Mouse (Mus musculus) heart, embryonic 16.5 days (tissue): ENCODE data around the gene Vti1a. TPM values are rescaled to one million over a fixed set of nuclear protein-coding genes. Genes with fewer than 3 reads are reported as not detected.
A peak's percentile ranks its signal among the peaks of the same experiment; 100 is the strongest.

Experiments used
- ATAC-seq: fragments of 200-750 bp; cut with Nextera tagmentation; replicated peaks from 2 replicates; pipeline ENCODE4 v1.8.0; 2017; ENCODE audit warnings: moderate number of reproducible peaks; ENCODE audit not compliant: insufficient read depth, low FRiP score; ENCODE audit errors: extremely low read depth
- H3K27ac ChIP-seq: fragments of 300-500 bp; sonication (generic); 2 replicates; pipeline ENCODE4 v1.5.1; 2014; ENCODE audit warnings: mild to moderate bottlenecking, low read length, control low read depth, moderate library complexity
- H3K27me3 ChIP-seq: fragments of 300-500 bp; sonication (generic); 2 replicates; pipeline ENCODE4 v1.6.1; 2014; ENCODE audit warnings: low read length, mixed read lengths; ENCODE audit not compliant: control insufficient read depth, insufficient read depth
- H3K36me3 ChIP-seq: fragments of 300-500 bp; sonication (generic); 2 replicates; pipeline ENCODE4 v1.6.1; 2014; ENCODE audit not compliant: control insufficient read depth, insufficient read depth
- H3K4me1 ChIP-seq: fragments of 300-500 bp; sonication (generic); 2 replicates; pipeline ENCODE4 v1.6.1; 2014; ENCODE audit warnings: low read length, mixed read lengths; ENCODE audit not compliant: control insufficient read depth, insufficient read depth
- H3K4me2 ChIP-seq: fragments of 300-500 bp; sonication (generic); 2 replicates; pipeline ENCODE4 v1.6.1; 2014; ENCODE audit warnings: low read depth, mild to moderate bottlenecking, control low read depth, low read length
- H3K4me3 ChIP-seq: fragments of 300-500 bp; sonication (generic); 2 replicates; pipeline ENCODE4 v1.5.1; 2014; ENCODE audit warnings: mild to moderate bottlenecking, control low read depth, low read length
- H3K9ac ChIP-seq: fragments of 300-500 bp; sonication (generic); 2 replicates; pipeline ENCODE4 v1.6.1; 2014; ENCODE audit warnings: low read length, control low read depth
- H3K9me3 ChIP-seq: fragments of 300-500 bp; sonication (generic); replicated peaks from 2 replicates; pipeline ENCODE4 v1.6.1; 2016; ENCODE audit warnings: low read length; ENCODE audit not compliant: control insufficient read depth
- WGBS: fragments of 180-500 bp; shearing (Covaris S2); extraction: QIAGEN DNeasy Blood & Tissue Kit; methylation state at CpG from one replicate; pipeline ENCODE4 v1.1.7; 2014; 5-methylcytosine and 5-hydroxymethylcytosine counted together
- polyA plus RNA-seq: library from polyadenylated mRNA; unstranded; fragments of >200 nt; fragmentation: Nextera tagmentation; extraction: Ambion mirVana; gene quantifications from 2 replicates; pipeline ENCODE4 v1.2.1, GENCODE M21; 2015

Vti1a gene
- polyA plus RNA-seq, 1 experiment from 2014 or later, result 17.6 TPM

DNA sequence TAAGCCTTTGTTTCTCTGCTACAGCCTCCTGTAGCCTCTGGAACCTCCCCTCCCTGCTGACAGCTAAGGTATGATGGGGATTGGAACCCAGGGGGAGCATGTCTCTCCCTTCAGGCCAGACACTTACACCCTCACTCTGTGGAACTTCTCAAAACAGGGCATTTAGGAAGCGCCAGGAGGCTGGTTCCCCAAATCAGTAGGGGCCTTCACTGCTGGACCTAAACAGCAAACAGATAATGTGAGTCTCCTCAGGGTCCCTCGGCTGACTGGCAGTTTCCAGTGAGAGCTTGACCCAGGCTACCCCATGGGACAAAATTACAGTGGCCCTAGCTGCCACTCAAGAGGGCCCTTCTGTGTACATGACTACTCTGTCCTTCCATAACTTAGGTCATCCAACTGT is 325.8 kb downstream of the Vti1a start:
- Histone ChIP-seq H3K9ac (no peak overlapping the region), H3K36me3 (no peaks in the 10 kb centered on the region), H3K4me3 (no peak overlapping the region), H3K9me3 (no peaks in the 10 kb centered on the region), H3K4me1 (peaks cover 4% of the 10 kb centered on the region; the same call in 1 of the 2 replicates), H3K27ac (no peak overlapping the region), H3K4me2 (no peak overlapping the region), H3K27me3 (no peaks in the 10 kb centered on the region)
- 81% methylated on average over 2 of the region's 2 CpGs for WGBS
- ATAC-seq, result no peak

DNA sequence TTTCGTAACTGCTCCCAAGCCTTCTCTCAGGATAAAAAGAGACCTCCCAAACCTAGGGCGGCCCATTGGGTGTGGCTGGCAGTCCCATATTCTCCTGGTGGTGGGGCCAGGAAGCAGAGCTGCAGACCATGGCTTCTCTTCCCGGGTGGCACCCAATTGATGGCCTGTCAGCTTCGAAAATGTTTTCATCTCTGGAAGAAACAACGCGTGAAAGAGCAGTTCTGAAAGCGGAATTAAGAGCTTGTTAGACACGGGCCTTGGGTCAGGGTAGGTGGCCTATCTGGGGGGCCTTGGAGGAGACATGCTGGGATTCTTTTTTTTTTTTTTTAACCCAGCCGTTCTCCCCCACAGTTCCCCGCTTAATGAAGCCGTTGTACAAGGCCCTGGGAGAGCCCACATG is 326.3 kb downstream of the Vti1a start:
- peaks cover 4% of the 10 kb centered on the region; the same call in 1 of the 2 replicates for H3K4me1 ChIP-seq
- no peaks in the 10 kb centered on the region for H3K9me3 ChIP-seq
- H3K36me3 ChIP-seq, result no peaks in the 10 kb centered on the region
- no peak overlapping the region for H3K4me2 ChIP-seq
- no peak overlapping the region for H3K4me3 ChIP-seq
- H3K27me3 ChIP-seq, result no peaks in the 10 kb centered on the region
- 75% methylated on average over 11 of the region's 11 CpGs for WGBS
- no peak for ATAC-seq
- H3K27ac ChIP-seq, result peak overlapping the region; percentile 34; the same call in 1 of the 2 replicates
- H3K9ac ChIP-seq, result no peak overlapping the region

DNA sequence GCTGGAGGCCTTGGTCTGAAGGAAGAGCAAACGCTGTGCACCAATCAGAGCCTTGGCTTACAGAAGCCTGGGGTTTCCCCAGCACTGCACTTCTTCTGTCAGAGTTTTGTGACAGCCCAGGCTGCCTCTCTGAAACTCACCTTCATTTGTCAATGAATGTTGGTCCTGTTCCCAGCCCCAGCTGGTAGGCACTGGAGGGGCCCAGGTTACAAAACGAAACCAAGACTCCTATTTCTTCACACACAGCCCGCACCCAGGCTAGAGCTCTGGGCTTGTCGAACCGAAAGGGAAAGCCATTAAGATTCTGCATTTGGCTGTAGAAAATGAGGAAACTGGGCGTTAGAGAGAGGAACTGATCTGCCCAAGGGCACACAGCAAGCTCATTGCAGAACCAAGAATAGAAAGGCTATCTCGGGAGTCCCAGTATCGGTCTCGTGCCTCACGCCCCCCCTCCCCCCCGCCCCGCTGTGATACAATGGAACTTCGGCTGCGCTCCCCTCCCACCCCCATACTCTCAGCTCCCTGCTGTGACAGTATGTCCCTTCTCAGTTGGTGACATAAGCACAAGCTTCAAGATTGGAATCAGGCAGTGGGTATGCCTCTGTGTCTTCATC is 327.3 kb downstream of the Vti1a start:
- ATAC-seq, result peak; percentile 89
- no peaks in the 10 kb centered on the region for H3K9me3 ChIP-seq
- peaks cover 4% of the 10 kb centered on the region; the same call in 1 of the 2 replicates for H3K4me1 ChIP-seq
- H3K4me2 ChIP-seq, result peak overlapping the region; percentile 57
- no peaks in the 10 kb centered on the region for H3K36me3 ChIP-seq
- 3% methylated on average over 13 of the region's 14 CpGs for WGBS
- peak overlapping the region; percentile 74 for H3K9ac ChIP-seq
- H3K27ac ChIP-seq, result peak overlapping the region; percentile 95
- H3K27me3 ChIP-seq, result no peaks in the 10 kb centered on the region
- H3K4me3 ChIP-seq, result peak overlapping the region; percentile 55

DNA sequence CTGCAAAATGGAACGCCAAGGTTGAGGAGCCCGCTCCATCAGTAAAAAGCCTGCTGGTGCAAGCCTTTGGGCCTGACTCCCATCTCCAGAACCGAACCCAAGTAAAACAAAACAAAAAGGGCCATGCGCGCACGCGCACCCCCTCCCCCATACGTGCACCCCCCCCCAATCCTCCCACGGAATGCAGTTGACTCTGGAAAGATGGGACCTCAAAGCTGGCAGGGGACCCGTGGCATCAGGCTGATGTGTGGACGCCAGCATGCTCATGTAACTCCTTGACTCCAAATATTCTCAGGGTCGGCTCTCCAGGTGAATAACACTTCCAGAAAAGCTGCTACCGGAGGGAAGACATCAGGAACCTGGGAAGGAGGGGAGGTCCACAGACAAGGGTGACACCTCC is 327.8 kb downstream of the Vti1a start:
- Histone ChIP-seq H3K4me3 (peak overlapping the region; percentile 55), H3K9me3 (no peaks in the 10 kb centered on the region), H3K27ac (peak overlapping the region; percentile 95), H3K27me3 (no peaks in the 10 kb centered on the region), H3K36me3 (no peaks in the 10 kb centered on the region), H3K4me1 (peaks cover 4% of the 10 kb centered on the region; the same call in 1 of the 2 replicates), H3K4me2 (peak overlapping the region; percentile 57), H3K9ac (peak overlapping the region; percentile 74)
- WGBS, result 71% methylated on average over 13 of the region's 13 CpGs
- no peak for ATAC-seq

DNA sequence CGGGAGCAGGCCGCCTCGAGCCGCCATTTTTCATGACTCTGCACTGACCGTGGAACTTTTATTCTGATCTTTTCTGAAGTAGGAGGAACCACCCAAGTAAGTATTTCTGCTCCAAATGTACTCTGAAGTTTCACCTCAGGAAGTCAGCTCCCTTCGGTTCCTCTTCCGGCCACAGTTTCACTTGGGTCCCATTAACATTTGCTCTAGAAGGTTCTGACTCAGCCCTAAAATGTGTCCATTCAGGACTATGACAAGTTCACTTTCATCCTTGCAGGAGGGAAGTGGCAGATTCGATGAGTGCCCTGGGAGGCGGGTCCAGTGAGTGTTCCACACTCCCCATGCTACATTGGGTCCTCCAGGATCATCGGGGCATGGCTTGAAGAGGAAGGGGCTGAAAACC is 333.3 kb downstream of the Vti1a start:
- Histone ChIP-seq H3K4me1 (no peaks in the 10 kb centered on the region), H3K27me3 (no peaks in the 10 kb centered on the region), H3K9ac (no peak overlapping the region), H3K9me3 (no peaks in the 10 kb centered on the region), H3K4me2 (no peak overlapping the region), H3K4me3 (no peak overlapping the region), H3K27ac (no peak overlapping the region), H3K36me3 (no peaks in the 10 kb centered on the region)
- no peak for ATAC-seq
- 92% methylated on average over 10 of the region's 10 CpGs for WGBS

DNA sequence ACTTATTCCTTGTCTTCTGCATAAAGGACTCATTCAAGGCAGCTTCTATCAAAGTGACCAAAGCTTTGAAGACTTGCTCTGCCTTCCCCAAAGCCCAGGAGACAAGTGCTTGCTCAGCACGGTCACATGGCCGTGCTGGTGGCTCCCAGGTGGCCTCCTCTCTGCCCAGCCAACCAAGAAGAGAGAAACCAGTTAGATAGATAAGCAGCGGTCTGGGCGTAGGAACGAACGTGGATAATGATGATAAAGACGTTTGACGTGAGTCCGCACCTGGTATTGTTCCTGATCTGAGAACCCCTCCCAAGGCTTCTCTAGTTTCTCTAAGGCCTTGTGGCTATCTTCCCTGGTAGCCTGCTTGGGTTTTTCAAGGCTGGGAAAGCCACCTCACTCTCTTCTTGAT is 334.9 kb downstream of the Vti1a start:
- H3K36me3 ChIP-seq, result no peaks in the 10 kb centered on the region
- no peak overlapping the region for H3K4me2 ChIP-seq
- no peak overlapping the region for H3K4me3 ChIP-seq
- no peaks in the 10 kb centered on the region for H3K27me3 ChIP-seq
- ATAC-seq, result no peak
- 66% methylated on average over 9 of the region's 9 CpGs for WGBS
- no peaks in the 10 kb centered on the region for H3K9me3 ChIP-seq
- no peak overlapping the region for H3K9ac ChIP-seq
- H3K27ac ChIP-seq, result no peak overlapping the region
- no peaks in the 10 kb centered on the region for H3K4me1 ChIP-seq

DNA sequence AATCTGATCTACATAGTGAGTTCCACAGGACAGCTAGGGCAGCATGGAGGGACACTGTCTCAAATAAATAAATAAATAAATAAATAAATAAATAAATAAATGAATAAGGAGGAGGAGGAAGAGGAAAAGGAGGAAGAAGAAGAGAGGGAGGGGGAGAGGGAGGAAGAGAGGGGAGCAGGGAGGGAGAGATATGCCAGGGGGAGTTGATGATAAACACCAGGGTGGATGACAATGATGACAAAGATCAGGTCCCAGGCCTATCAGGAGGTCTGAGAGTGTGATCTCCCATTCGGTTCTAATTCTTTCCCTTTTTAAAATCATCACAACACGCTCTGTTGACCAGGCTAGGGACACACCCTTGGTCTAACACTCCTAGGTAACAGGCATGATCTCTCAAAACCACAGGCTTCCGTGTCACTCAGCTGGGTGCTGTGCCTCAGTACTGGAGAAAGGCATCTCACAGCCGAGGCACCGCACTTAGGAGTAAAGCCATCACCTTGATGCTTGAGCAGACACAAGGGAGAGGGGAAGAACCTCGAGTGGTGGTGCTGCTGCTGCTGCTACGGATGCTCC is 336.7 kb downstream of the Vti1a start:
- H3K36me3 ChIP-seq, result no peaks in the 10 kb centered on the region
- no peak overlapping the region for H3K27ac ChIP-seq
- H3K4me2 ChIP-seq, result no peak overlapping the region
- no peak for ATAC-seq
- WGBS, result 67% methylated on average over 7 of the region's 7 CpGs
- no peaks in the 10 kb centered on the region for H3K9me3 ChIP-seq
- H3K27me3 ChIP-seq, result no peaks in the 10 kb centered on the region
- H3K9ac ChIP-seq, result no peak overlapping the region
- H3K4me1 ChIP-seq, result no peaks in the 10 kb centered on the region
- H3K4me3 ChIP-seq, result no peak overlapping the region

DNA sequence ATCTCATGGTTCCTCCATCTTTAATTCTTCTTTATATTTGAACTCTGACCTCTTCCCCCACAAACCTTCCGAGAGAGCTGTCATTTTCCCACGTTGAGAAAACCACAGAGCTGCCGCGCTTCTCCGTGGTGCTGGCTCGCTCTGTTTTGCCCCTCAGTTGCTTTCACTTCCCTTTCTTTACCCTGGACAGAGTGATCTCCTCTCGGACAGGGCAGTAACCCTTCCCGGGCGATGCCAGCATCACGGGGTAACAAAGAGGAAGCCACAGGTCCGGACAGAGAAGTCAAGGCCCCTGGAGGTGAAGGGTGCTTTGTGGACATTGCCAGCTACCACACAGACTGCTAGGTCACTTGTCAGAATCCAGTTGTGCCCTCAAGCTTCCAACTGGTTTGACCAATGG is 344.1 kb downstream of the Vti1a start:
- no peaks in the 10 kb centered on the region for H3K36me3 ChIP-seq
- H3K4me1 ChIP-seq, result no peaks in the 10 kb centered on the region
- 86% methylated on average over 11 of the region's 11 CpGs for WGBS
- H3K27ac ChIP-seq, result no peak overlapping the region
- ATAC-seq, result no peak
- H3K9ac ChIP-seq, result no peak overlapping the region
- no peaks in the 10 kb centered on the region for H3K9me3 ChIP-seq
- no peaks in the 10 kb centered on the region for H3K27me3 ChIP-seq
- H3K4me3 ChIP-seq, result no peak overlapping the region
- no peak overlapping the region for H3K4me2 ChIP-seq

DNA sequence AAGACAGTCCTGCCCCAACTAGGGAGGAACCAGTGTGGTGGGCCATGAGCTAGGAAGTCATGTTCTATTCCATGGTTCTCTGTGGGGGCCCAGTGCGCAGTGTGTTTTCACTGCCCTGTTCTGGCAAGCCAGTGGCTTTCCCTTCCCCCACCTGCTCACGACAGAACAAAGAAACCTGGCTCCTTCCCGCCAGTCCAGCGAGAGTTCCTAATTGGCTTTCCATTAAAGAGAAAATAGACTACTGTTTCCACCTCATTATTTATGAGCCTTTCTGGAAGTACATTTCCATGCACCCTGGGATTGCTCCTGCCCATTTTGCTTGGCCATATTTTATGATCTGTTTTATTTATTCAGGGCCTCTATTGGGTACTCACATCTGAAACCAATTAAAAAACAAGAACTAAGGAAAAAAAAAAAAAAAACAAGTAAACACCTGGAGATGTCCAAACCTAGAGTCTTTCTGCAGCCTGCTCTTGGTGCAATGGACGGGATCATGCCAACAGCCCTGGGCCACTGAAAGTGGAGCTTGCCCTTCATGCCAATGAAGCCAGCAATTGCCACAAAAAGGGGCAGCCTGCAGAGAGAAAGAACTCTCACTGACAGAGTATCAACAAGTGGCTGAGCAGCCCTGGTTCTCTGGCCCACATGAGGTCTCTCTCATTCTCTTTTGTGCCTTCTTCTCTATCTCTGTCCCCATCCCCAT is 346.6 kb downstream of the Vti1a start:
- Histone ChIP-seq H3K4me3 (no peak overlapping the region), H3K36me3 (no peaks in the 10 kb centered on the region), H3K4me1 (no peaks in the 10 kb centered on the region), H3K4me2 (no peak overlapping the region), H3K9ac (no peak overlapping the region), H3K9me3 (no peaks in the 10 kb centered on the region), H3K27ac (no peak overlapping the region), H3K27me3 (no peaks in the 10 kb centered on the region)
- WGBS, result 52% methylated on average over 5 of the region's 5 CpGs
- ATAC-seq, result no peak
